Mouse (Mus musculus): ENCODE measurements around the gene Tomm22.
"Not testable (repeated sequence)": the region's sequence is repeated elsewhere in the genome, so short reads cannot be mapped to it uniquely, and the experiment has no call there.

Gene Tomm22

GRCm38 (mm10) chr15:79670249-79670971, at the start of gene Tomm22:
Gene Tomm22 (plus strand): TSS chr15:79670861.
- in situ Hi-C loops (cut with MboI; ENCODE audit: unreplicated experiment in 2 of 2), result no loop called here

GRCm38 (mm10) chr15:79630471-79630870, 40.2 kb upstream of the Tomm22 start:
- in situ Hi-C loops (cut with MboI; ENCODE audit: unreplicated experiment in 2 of 2), result loop anchor here in 1 of 2 experiments (25.0 kb wide), 1 partner anchor 407 kb away; no protein-coding TSS in a partner anchor

GRCm38 (mm10) chr15:79641135-79641817, 29.4 kb upstream of the Tomm22 start:
- in situ Hi-C loops (cut with MboI; ENCODE audit: unreplicated experiment in 2 of 2), result loop anchor here in 1 of 2 experiments (25.0 kb wide), 1 partner anchor 396 kb away; no protein-coding TSS in a partner anchor

- in situ Hi-C loops (cut with MboI; ENCODE audit: unreplicated experiment in 2 of 2), result loop anchor here in 1 of 2 experiments (25.0 kb wide), 1 partner anchor 392 kb away; no protein-coding TSS in a partner anchor
Measured at GRCm38 (mm10) chr15:79645483-79645882, 25.2 kb upstream of the Tomm22 start.

GRCm38 (mm10) chr15:79648130-79648529, 22.5 kb upstream of the Tomm22 start:
- in situ Hi-C loops (cut with MboI; ENCODE audit: unreplicated experiment in 2 of 2), result loop anchor here in 1 of 2 experiments (25.0 kb wide), 1 partner anchor 389 kb away; no protein-coding TSS in a partner anchor

- in situ Hi-C loops (cut with MboI; ENCODE audit: unreplicated experiment in 2 of 2), result loop anchor here (5.0 to 10.0 kb wide), 3 partner anchors 414 to 426 kb away; partner anchors contain the start of genes Gm49486 (in 2 of the 2) and Pick1 (in 2 of the 2)
Measured at GRCm38 (mm10) chr15:79650569-79650968, 20.1 kb upstream of the Tomm22 start.

GRCm38 (mm10) chr15:79651481-79651880, 19.2 kb upstream of the Tomm22 start:
- in situ Hi-C loops (cut with MboI; ENCODE audit: unreplicated experiment in 2 of 2), result loop anchor here (5.0 to 10.0 kb wide), 3 partner anchors 413 to 427 kb away; partner anchors contain the start of genes Gm49486 (in 2 of the 2) and Pick1 (in 2 of the 2)

GRCm38 (mm10) chr15:79656451-79656850, 14.2 kb upstream of the Tomm22 start:
- in situ Hi-C loops (cut with MboI; ENCODE audit: unreplicated experiment in 2 of 2), result loop anchor here (10.0 kb wide), 2 partner anchors 408 to 432 kb away; partner anchors contain the start of genes Gm49486 (in 1 of the 2) and Pick1 (in 1 of the 2)

- in situ Hi-C loops (cut with MboI; ENCODE audit: unreplicated experiment in 2 of 2), result loop anchor here (10.0 kb wide), 2 partner anchors 407 to 433 kb away; partner anchors contain the start of genes Gm49486 (in 1 of the 2) and Pick1 (in 1 of the 2)
Measured at GRCm38 (mm10) chr15:79657837-79658530, 12.7 kb upstream of the Tomm22 start.

- in situ Hi-C loops (cut with MboI; ENCODE audit: unreplicated experiment in 2 of 2), result loop anchor here (10.0 kb wide), 2 partner anchors 406 to 434 kb away; partner anchors contain the start of genes Gm49486 (in 1 of the 2) and Pick1 (in 1 of the 2)
Measured at GRCm38 (mm10) chr15:79658531-79659375, 11.9 kb upstream of the Tomm22 start, which contains the start of the genes Fam227a and Cby1. Gene Fam227a (minus strand): TSS chr15:79658956. Gene Cby1 (plus strand): TSS chr15:79659199.

GRCm38 (mm10) chr15:79661852-79662251, 8.8 kb upstream of the Tomm22 start:
- in situ Hi-C loops (cut with MboI; ENCODE audit: unreplicated experiment in 2 of 2), result no loop called here

- in situ Hi-C loops (cut with MboI; ENCODE audit: unreplicated experiment in 2 of 2), result no loop called here
Measured at GRCm38 (mm10) chr15:79664666-79665065, 6.0 kb upstream of the Tomm22 start.

- in situ Hi-C loops (cut with MboI; ENCODE audit: unreplicated experiment in 2 of 2), result no loop called here
Measured at GRCm38 (mm10) chr15:79669195-79669594, 1.5 kb upstream of the Tomm22 start.

- in situ Hi-C loops (cut with MboI; ENCODE audit: unreplicated experiment in 2 of 2), result no loop called here
Measured at GRCm38 (mm10) chr15:79670972-79671299, 275 bp downstream of the Tomm22 start.

GRCm38 (mm10) chr15:79671828-79672348, 1.2 kb downstream of the Tomm22 start:
- in situ Hi-C loops (cut with MboI; ENCODE audit: unreplicated experiment in 2 of 2), result not testable (repeated sequence)

- in situ Hi-C loops (cut with MboI; ENCODE audit: unreplicated experiment in 2 of 2), result loop anchor here (25.0 kb wide), 1 partner anchor 791 kb away; the partner anchor contains the start of genes Gga1 (in 2 of the 2), Gm49510 (in 2 of the 2) and Sh3bp1 (in 2 of the 2)
Measured at GRCm38 (mm10) chr15:79677936-79678335, 7.3 kb downstream of the Tomm22 start.

GRCm38 (mm10) chr15:79681973-79682372, 11.3 kb downstream of the Tomm22 start:
- in situ Hi-C loops (cut with MboI; ENCODE audit: unreplicated experiment in 2 of 2), result loop anchor here (25.0 kb wide), 1 partner anchor 795 kb away; the partner anchor contains the start of genes Gga1 (in 2 of the 2), Gm49510 (in 2 of the 2) and Sh3bp1 (in 2 of the 2)

- in situ Hi-C loops (cut with MboI; ENCODE audit: unreplicated experiment in 2 of 2), result loop anchor here (25.0 kb wide), 1 partner anchor 796 kb away; the partner anchor contains the start of genes Gga1 (in 2 of the 2), Gm49510 (in 2 of the 2) and Sh3bp1 (in 2 of the 2)
Measured at GRCm38 (mm10) chr15:79683146-79683545, 12.5 kb downstream of the Tomm22 start.
